Mouse (Mus musculus) gastrocnemius, postnatal 36 days (tissue): ENCODE results near the gene Adarb1. TPM values are rescaled to one million over a fixed set of nuclear protein-coding genes. Genes with fewer than 3 reads are reported as not detected.

Source experiments
- DNase-seq, 2 experiments: peaks; one replicate each; pipeline ENCODE4 v3.0.0; 2022
- intact Hi-C: fragments of 180-260 bp; cut with DNase I; formaldehyde crosslinking; loops from one replicate; pipeline ENCODE4 v1.15.1; 2025
- total RNA-seq, 2 experiments: library from RNA; stranded (reverse); gene quantifications; 2 replicates each; pipeline ENCODE4 v1.2.3; 2021

The Adarb1 gene
- total RNA-seq, 2 experiments from 2014 or later: 5.9 to 10.7 TPM

GRCm38 (mm10) chr10:77242871-77243270 is 175.2 kb downstream of the Adarb1 start:
- intact Hi-C loops: no loop called here
- no peak for DNase-seq

- intact Hi-C loops: no loop called here
- no peak for DNase-seq
These were observed 175.7 kb downstream of the Adarb1 start for GRCm38 (mm10) chr10:77242396-77242795.

GRCm38 (mm10) chr10:77240764-77241163 is 177.3 kb downstream of the Adarb1 start:
- intact Hi-C loops: no loop called here
- no peak for DNase-seq

Other genes with a start within 250 kb of the Adarb1 start
- gene Pofut2, start 159.1 kb downstream of the Adarb1 start, total RNA-seq: 10 to 100 TPM; 19.9 to 23.2 TPM
- gene Fam207a, start 97.5 kb upstream of the Adarb1 start, total RNA-seq: 1 to 10 TPM; 4.7 to 5.4 TPM
- gene Itgb2, start 112.0 kb upstream of the Adarb1 start, total RNA-seq: 1 to 10 TPM; 1.5 to 1.8 TPM
- gene Pttg1ip, start 163.4 kb upstream of the Adarb1 start, total RNA-seq: 10 to 100 TPM; 26.6 to 30.1 TPM
- gene Sumo3, start 187.8 kb upstream of the Adarb1 start, total RNA-seq: 10 to 100 TPM; 33.3 to 40.1 TPM
- gene Gm49325, start 187.9 kb upstream of the Adarb1 start, total RNA-seq: 1 to 10 TPM; 7.5 to 8.6 TPM
- gene Ube2g2, start 204.0 kb upstream of the Adarb1 start, total RNA-seq: 10 to 100 TPM; 80.7 to 86.5 TPM